Mouse (Mus musculus): ENCODE measurements around the gene Dglucy. TPM values are rescaled to one million over a fixed set of nuclear protein-coding genes. Genes with fewer than 3 reads are reported as not detected.

Gene Dglucy
- polyA plus RNA-seq, 1 experiment from 2014 or later, result 0.14 TPM

- Histone ChIP-seq H3K27me3 (ENCODE audit: poor library complexity, severe bottlenecking) (no peaks in the 10 kb centered on the region), H3K4me3 (no peak overlapping the region), H3K9me3 (no peaks in the 10 kb centered on the region), H3K27ac (no peak overlapping the region), H3K4me1 (no peaks in the 10 kb centered on the region), H3K36me3 (replicated peaks) (no peaks in the 10 kb centered on the region)
- DNase-seq (ENCODE audit: extremely low spot score, low spot score), result no peak
- WGBS, result 92% methylated on average over 6 of the region's 6 CpGs
These were observed 9.0 kb upstream of the Dglucy start for GRCm38 (mm10) chr12:100769871-100770270.

GRCm38 (mm10) chr12:100770765-100771164 is 8.1 kb upstream of the Dglucy start:
- WGBS, result 90% methylated on average over 3 of the region's 3 CpGs
- H3K36me3 ChIP-seq (replicated peaks), result no peaks in the 10 kb centered on the region

GRCm38 (mm10) chr12:100772230-100772984 is 6.5 kb upstream of the Dglucy start:
- Histone ChIP-seq H3K4me1 (no peaks in the 10 kb centered on the region), H3K27me3 (ENCODE audit: poor library complexity, severe bottlenecking) (no peaks in the 10 kb centered on the region), H3K4me3 (no peak overlapping the region), H3K9me3 (no peaks in the 10 kb centered on the region), H3K36me3 (replicated peaks) (no peaks in the 10 kb centered on the region), H3K27ac (no peak overlapping the region)
- 66% methylated on average over 7 of the region's 7 CpGs for WGBS
- DNase-seq (ENCODE audit: extremely low spot score, low spot score), result no peak

More at GRCm38 (mm10) chr12:100770765-100771164, 8.1 kb upstream of the Dglucy start:
- Histone ChIP-seq H3K4me3 (no peak overlapping the region), H3K4me1 (no peaks in the 10 kb centered on the region), H3K9me3 (no peaks in the 10 kb centered on the region), H3K27me3 (ENCODE audit: poor library complexity, severe bottlenecking) (no peaks in the 10 kb centered on the region), H3K27ac (no peak overlapping the region)
- no peak for DNase-seq (ENCODE audit: extremely low spot score, low spot score)

- Histone ChIP-seq H3K27ac (no peak overlapping the region), H3K4me3 (no peak overlapping the region), H3K4me1 (peaks cover 13% of the 10 kb centered on the region; the same call in 1 of the 2 replicates), H3K9me3 (no peaks in the 10 kb centered on the region), H3K36me3 (replicated peaks) (no peaks in the 10 kb centered on the region), H3K27me3 (ENCODE audit: poor library complexity, severe bottlenecking) (no peaks in the 10 kb centered on the region)
- 84% methylated on average over 7 of the region's 7 CpGs for WGBS
- DNase-seq (ENCODE audit: extremely low spot score, low spot score), result no peak
These were observed 4.1 kb upstream of the Dglucy start for GRCm38 (mm10) chr12:100774756-100775155.

GRCm38 (mm10) chr12:100775291-100775690 is 3.6 kb upstream of the Dglucy start:
- no peaks in the 10 kb centered on the region for H3K9me3 ChIP-seq
- no peak overlapping the region for H3K27ac ChIP-seq
- no peaks in the 10 kb centered on the region for H3K27me3 ChIP-seq (ENCODE audit: poor library complexity, severe bottlenecking)
- H3K4me3 ChIP-seq, result no peak overlapping the region
- DNase-seq (ENCODE audit: extremely low spot score, low spot score), result no peak
- H3K36me3 ChIP-seq (replicated peaks), result no peaks in the 10 kb centered on the region
- H3K4me1 ChIP-seq, result peaks cover 13% of the 10 kb centered on the region; the same call in 1 of the 2 replicates

GRCm38 (mm10) chr12:100775911-100776581 is 2.8 kb upstream of the Dglucy start:
- DNase-seq (ENCODE audit: extremely low spot score, low spot score), result no peak
- Histone ChIP-seq H3K4me3 (no peak overlapping the region), H3K27me3 (ENCODE audit: poor library complexity, severe bottlenecking) (no peaks in the 10 kb centered on the region), H3K9me3 (no peaks in the 10 kb centered on the region), H3K36me3 (replicated peaks) (no peaks in the 10 kb centered on the region), H3K4me1 (peaks cover 13% of the 10 kb centered on the region; the same call in 1 of the 2 replicates), H3K27ac (no peak overlapping the region)
- 84% methylated on average over 8 of the region's 8 CpGs for WGBS

- no peaks in the 10 kb centered on the region for H3K9me3 ChIP-seq
- H3K4me1 ChIP-seq, result peaks cover 13% of the 10 kb centered on the region; the same call in 1 of the 2 replicates
- no peak overlapping the region for H3K4me3 ChIP-seq
- 94% methylated on average over 6 of the region's 6 CpGs for WGBS
- no peaks in the 10 kb centered on the region for H3K27me3 ChIP-seq (ENCODE audit: poor library complexity, severe bottlenecking)
- H3K27ac ChIP-seq, result no peak overlapping the region
- DNase-seq (ENCODE audit: extremely low spot score, low spot score), result no peak
- no peaks in the 10 kb centered on the region for H3K36me3 ChIP-seq (replicated peaks)
These were observed 1.9 kb upstream of the Dglucy start for GRCm38 (mm10) chr12:100776991-100777390.

- DNase-seq (ENCODE audit: extremely low spot score, low spot score), result no peak
- peak overlapping the region; percentile 63; the same call in 1 of the 2 replicates for H3K27ac ChIP-seq
- H3K4me1 ChIP-seq, result peaks cover 13% of the 10 kb centered on the region; the same call in 1 of the 2 replicates
- H3K9me3 ChIP-seq, result no peaks in the 10 kb centered on the region
- WGBS, result 83% methylated on average over 10 of the region's 10 CpGs
- no peak overlapping the region for H3K4me3 ChIP-seq
- no peaks in the 10 kb centered on the region for H3K27me3 ChIP-seq (ENCODE audit: poor library complexity, severe bottlenecking)
- H3K36me3 ChIP-seq (replicated peaks), result no peaks in the 10 kb centered on the region
These were observed 452 bp upstream of the Dglucy start for GRCm38 (mm10) chr12:100778276-100778933.

GRCm38 (mm10) chr12:100780416-100780815 is 1.6 kb downstream of the Dglucy start:
- Histone ChIP-seq H3K4me3 (no peak overlapping the region), H3K9me3 (no peaks in the 10 kb centered on the region), H3K27ac (no peak overlapping the region), H3K4me1 (peaks cover 13% of the 10 kb centered on the region; the same call in 1 of the 2 replicates), H3K36me3 (replicated peaks) (no peaks in the 10 kb centered on the region), H3K27me3 (ENCODE audit: poor library complexity, severe bottlenecking) (no peaks in the 10 kb centered on the region)
- DNase-seq (ENCODE audit: extremely low spot score, low spot score), result no peak
- 93% methylated on average over 10 of the region's 10 CpGs for WGBS

- WGBS, result 92% methylated on average over 13 of the region's 13 CpGs
- no peak overlapping the region for H3K4me3 ChIP-seq
- no peaks in the 10 kb centered on the region for H3K27me3 ChIP-seq (ENCODE audit: poor library complexity, severe bottlenecking)
- DNase-seq (ENCODE audit: extremely low spot score, low spot score), result no peak
- H3K36me3 ChIP-seq (replicated peaks), result no peaks in the 10 kb centered on the region
- peaks cover 13% of the 10 kb centered on the region; the same call in 1 of the 2 replicates for H3K4me1 ChIP-seq
- no peak overlapping the region for H3K27ac ChIP-seq
- H3K9me3 ChIP-seq, result no peaks in the 10 kb centered on the region
These were observed 2.7 kb downstream of the Dglucy start for GRCm38 (mm10) chr12:100781428-100782120.

- H3K36me3 ChIP-seq (replicated peaks), result no peaks in the 10 kb centered on the region
- no peak overlapping the region for H3K4me3 ChIP-seq
- DNase-seq (ENCODE audit: extremely low spot score, low spot score), result no peak
- no peaks in the 10 kb centered on the region for H3K27me3 ChIP-seq (ENCODE audit: poor library complexity, severe bottlenecking)
- no peak overlapping the region for H3K27ac ChIP-seq
- peaks cover 6% of the 10 kb centered on the region; the same call in 1 of the 2 replicates for H3K4me1 ChIP-seq
- no peaks in the 10 kb centered on the region for H3K9me3 ChIP-seq
- 79% methylated on average over 2 of the region's 2 CpGs for WGBS
These were observed 5.3 kb downstream of the Dglucy start for GRCm38 (mm10) chr12:100784152-100784551.

- Histone ChIP-seq H3K9me3 (no peaks in the 10 kb centered on the region), H3K4me1 (no peaks in the 10 kb centered on the region; the same call in 1 of the 2 replicates), H3K4me3 (no peak overlapping the region), H3K36me3 (replicated peaks) (no peaks in the 10 kb centered on the region), H3K27ac (no peak overlapping the region), H3K27me3 (ENCODE audit: poor library complexity, severe bottlenecking) (no peaks in the 10 kb centered on the region)
- DNase-seq (ENCODE audit: extremely low spot score, low spot score), result no peak
- 61% methylated on average over 7 of the region's 7 CpGs for WGBS
These were observed 6.5 kb downstream of the Dglucy start for GRCm38 (mm10) chr12:100785344-100785743.

Data from forebrain, embryonic 10.5 days (tissue).